Mouse (Mus musculus) layer of hippocampus, adult 9-10 months (tissue): ENCODE data around the gene Slc35f6.

Experiments used
- DNase-seq: peaks from one replicate; pipeline ENCODE4 v3.0.0; 2022; ENCODE audit warnings: low spot score

Gene Slc35f6

GRCm38 (mm10) chr5:30621211-30621790 lies 26.4 kb upstream of the Slc35f6 start:
- no peak for DNase-seq

GRCm38 (mm10) chr5:30621844-30622176 lies 25.9 kb upstream of the Slc35f6 start:
- DNase-seq = no peak

- no peak for DNase-seq
Observed at GRCm38 (mm10) chr5:30622177-30622840, 25.4 kb upstream of the Slc35f6 start.

- no peak for DNase-seq
Observed at GRCm38 (mm10) chr5:30622841-30623185, 24.9 kb upstream of the Slc35f6 start.

GRCm38 (mm10) chr5:30623380-30623779 lies 24.4 kb upstream of the Slc35f6 start:
- no peak for DNase-seq

GRCm38 (mm10) chr5:30624311-30624710 lies 23.4 kb upstream of the Slc35f6 start:
- DNase-seq = no peak

GRCm38 (mm10) chr5:30624908-30625307 lies 22.8 kb upstream of the Slc35f6 start:
- DNase-seq = no peak

GRCm38 (mm10) chr5:30625379-30625778 lies 22.4 kb upstream of the Slc35f6 start:
- DNase-seq = no peak

- DNase-seq = no peak
Observed at GRCm38 (mm10) chr5:30626331-30627105, 21.2 kb upstream of the Slc35f6 start.

GRCm38 (mm10) chr5:30628511-30628910 lies 19.2 kb upstream of the Slc35f6 start:
- no peak for DNase-seq

- no peak for DNase-seq
Observed at GRCm38 (mm10) chr5:30630401-30630800, 17.3 kb upstream of the Slc35f6 start.

GRCm38 (mm10) chr5:30632134-30632533 lies 15.6 kb upstream of the Slc35f6 start:
- DNase-seq = no peak

- DNase-seq = no peak
Observed at GRCm38 (mm10) chr5:30636994-30637393, 10.7 kb upstream of the Slc35f6 start.

- DNase-seq = peak; percentile 73
Observed at GRCm38 (mm10) chr5:30638041-30638440, 9.7 kb upstream of the Slc35f6 start.

GRCm38 (mm10) chr5:30643477-30644179 lies 4.1 kb upstream of the Slc35f6 start:
- DNase-seq = no peak

- DNase-seq = no peak
Observed at GRCm38 (mm10) chr5:30646036-30646435, 1.7 kb upstream of the Slc35f6 start.

- DNase-seq = no peak
Observed at GRCm38 (mm10) chr5:30647396-30647795, 337 bp upstream of the Slc35f6 start.

GRCm38 (mm10) chr5:30649558-30649957 lies 1.8 kb downstream of the Slc35f6 start:
- DNase-seq = no peak

- DNase-seq = no peak
Observed at GRCm38 (mm10) chr5:30650756-30651155, 3.0 kb downstream of the Slc35f6 start.

GRCm38 (mm10) chr5:30651554-30651953 lies 3.8 kb downstream of the Slc35f6 start:
- no peak for DNase-seq

GRCm38 (mm10) chr5:30653246-30653645 lies 5.5 kb downstream of the Slc35f6 start:
- DNase-seq = no peak

GRCm38 (mm10) chr5:30655042-30655441 lies 7.3 kb downstream of the Slc35f6 start:
- DNase-seq = no peak
